Mouse (Mus musculus): Measurements from ENCODE around the gene Slc29a1. TPM values are rescaled to one million over a fixed set of nuclear protein-coding genes. Genes with fewer than 3 reads are reported as not detected.

Gene Slc29a1
- polyA plus RNA-seq, 1 experiment from 2014 or later, result 49.4 TPM

DNA sequence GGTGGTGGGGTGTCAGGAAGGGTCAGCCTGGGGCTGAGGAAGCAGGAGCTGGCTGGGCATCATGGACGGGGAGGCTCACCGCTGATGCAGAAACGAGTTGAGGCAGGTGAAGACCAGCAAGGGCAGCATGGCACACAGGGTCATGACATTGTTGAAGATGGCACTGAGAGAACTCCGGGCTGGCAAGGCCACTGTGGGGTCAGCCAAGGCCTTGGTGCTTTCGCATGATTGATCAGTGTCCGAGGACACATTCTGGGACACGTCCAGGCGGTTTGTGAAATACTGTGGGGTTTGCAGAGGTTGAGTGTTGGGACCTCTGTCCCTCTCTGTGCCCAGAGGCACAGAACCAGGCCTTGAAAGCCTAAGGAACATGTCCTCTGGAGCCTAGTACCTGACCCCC, 9.6 kb downstream of the Slc29a1 start:
- peaks cover 12% of the 10 kb centered on the region; the same call in 1 of the 2 replicates for H3K4me1 ChIP-seq (replicated peaks; ENCODE audit: control insufficient read depth, insufficient read depth)
- peaks cover 6% of the 10 kb centered on the region for H3K36me3 ChIP-seq (ENCODE audit: control insufficient read depth, insufficient read depth, low read length)
- H3K27me3 ChIP-seq (ENCODE audit: control insufficient read depth, insufficient read depth, low read length), result no peaks in the 10 kb centered on the region
- H3K9me3 ChIP-seq (ENCODE audit: control insufficient read depth, low read length), result no peaks in the 10 kb centered on the region
- H3K27ac ChIP-seq (replicated peaks), result no peak overlapping the region
- TF ChIP-seq EP300 (optimal IDR thresholded peaks at IDR 0.05) (no peak), CTCF (IDR thresholded peaks at IDR 0.05; ENCODE audit: low read depth) (no peak)
- DNase-seq (ENCODE audit: low spot score) (no peak), ATAC-seq (ENCODE audit: low FRiP score, low TSS enrichment) (no peak)
- H3K4me3 ChIP-seq (ENCODE audit: low read depth, low read length), result no peak overlapping the region
- no peak overlapping the region for H3K4me2 ChIP-seq (replicated peaks; ENCODE audit: low read depth)
- no peak overlapping the region for H3K9ac ChIP-seq (ENCODE audit: low read length)
- 89% methylated on average over 8 of the region's 8 CpGs for WGBS

DNA sequence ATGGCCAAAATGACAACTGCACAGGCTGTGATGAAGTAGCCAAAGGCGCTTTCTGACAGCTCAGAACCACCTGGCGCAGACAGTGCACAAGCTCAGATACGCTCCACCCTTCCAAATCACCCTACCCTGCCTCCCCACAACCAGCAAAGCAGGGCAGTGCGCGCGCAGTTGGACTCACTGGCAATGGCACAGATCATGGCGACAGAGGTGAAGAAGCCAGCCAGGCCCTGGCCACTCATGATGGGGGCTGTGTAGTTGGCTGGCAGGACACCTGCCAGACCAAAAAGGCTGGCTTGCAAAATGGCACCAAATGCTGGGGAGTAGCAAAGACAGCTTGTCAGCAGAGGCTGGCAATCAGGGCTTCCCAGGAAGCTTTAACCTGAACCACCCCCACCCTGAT, 10.2 kb downstream of the Slc29a1 start:
- Histone ChIP-seq H3K27me3 (ENCODE audit: control insufficient read depth, insufficient read depth, low read length) (no peaks in the 10 kb centered on the region), H3K9ac (ENCODE audit: low read length) (no peak overlapping the region), H3K9me3 (ENCODE audit: control insufficient read depth, low read length) (no peaks in the 10 kb centered on the region), H3K4me1 (replicated peaks; ENCODE audit: control insufficient read depth, insufficient read depth) (peaks cover 14% of the 10 kb centered on the region; the same call in 1 of the 2 replicates), H3K36me3 (ENCODE audit: control insufficient read depth, insufficient read depth, low read length) (peaks cover 6% of the 10 kb centered on the region), H3K27ac (replicated peaks) (no peak overlapping the region), H3K4me3 (ENCODE audit: low read depth, low read length) (no peak overlapping the region), H3K4me2 (replicated peaks; ENCODE audit: low read depth) (no peak overlapping the region)
- DNase-seq (ENCODE audit: low spot score) (no peak), ATAC-seq (ENCODE audit: low FRiP score, low TSS enrichment) (no peak)
- 97% methylated on average over 7 of the region's 7 CpGs for WGBS
- TF ChIP-seq EP300 (optimal IDR thresholded peaks at IDR 0.05), result no peak
- TF ChIP-seq CTCF (IDR thresholded peaks at IDR 0.05; ENCODE audit: low read depth), result no peak

GRCm38 (mm10) chr17:45588370-45588769, 11.0 kb downstream of the Slc29a1 start:
- peaks cover 6% of the 10 kb centered on the region for H3K36me3 ChIP-seq (ENCODE audit: control insufficient read depth, insufficient read depth, low read length)
- ATAC-seq (ENCODE audit: low FRiP score, low TSS enrichment) (no peak), DNase-seq (ENCODE audit: low spot score) (no peak)
- 88% methylated on average over 7 of the region's 7 CpGs for WGBS
- H3K4me3 ChIP-seq (ENCODE audit: low read depth, low read length), result no peak overlapping the region
- no peak overlapping the region for H3K27ac ChIP-seq (replicated peaks)
- peaks cover 10% of the 10 kb centered on the region; the same call in 1 of the 2 replicates for H3K4me1 ChIP-seq (replicated peaks; ENCODE audit: control insufficient read depth, insufficient read depth)
- H3K9me3 ChIP-seq (ENCODE audit: control insufficient read depth, low read length), result no peaks in the 10 kb centered on the region
- no peak overlapping the region for H3K4me2 ChIP-seq (replicated peaks; ENCODE audit: low read depth)
- no peaks in the 10 kb centered on the region for H3K27me3 ChIP-seq (ENCODE audit: control insufficient read depth, insufficient read depth, low read length)
- H3K9ac ChIP-seq (ENCODE audit: low read length), result no peak overlapping the region
- TF ChIP-seq CTCF (IDR thresholded peaks at IDR 0.05; ENCODE audit: low read depth) (no peak), EP300 (optimal IDR thresholded peaks at IDR 0.05) (no peak)

DNA sequence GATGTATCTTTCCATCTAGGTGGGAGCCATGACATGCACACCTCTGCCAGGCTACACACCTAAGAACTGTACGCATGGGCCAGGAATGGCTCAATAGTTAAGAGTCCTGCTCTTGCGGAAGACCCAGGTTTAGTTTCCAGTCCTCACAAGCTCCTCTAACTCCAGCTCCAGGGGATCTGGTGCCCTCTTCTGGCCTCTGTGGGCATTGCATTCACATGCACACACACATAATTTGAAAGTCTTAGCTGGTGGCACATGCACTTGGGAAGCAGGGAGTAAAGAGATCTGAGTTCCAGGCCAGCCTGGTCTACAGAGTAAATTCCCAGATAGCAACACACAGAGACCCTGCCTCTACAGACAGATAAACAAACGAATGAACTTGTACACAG, 13.0 kb downstream of the Slc29a1 start:
- WGBS, result 98% methylated on average over 3 of the region's 3 CpGs
- peak; percentile 63 for TF ChIP-seq CTCF (IDR thresholded peaks at IDR 0.05; ENCODE audit: low read depth)
- TF ChIP-seq EP300 (optimal IDR thresholded peaks at IDR 0.05), result no peak
- Histone ChIP-seq H3K4me3 (ENCODE audit: low read depth, low read length) (no peak overlapping the region), H3K9me3 (ENCODE audit: control insufficient read depth, low read length) (no peaks in the 10 kb centered on the region), H3K27me3 (ENCODE audit: control insufficient read depth, insufficient read depth, low read length) (no peaks in the 10 kb centered on the region), H3K4me2 (replicated peaks; ENCODE audit: low read depth) (no peak overlapping the region), H3K4me1 (replicated peaks; ENCODE audit: control insufficient read depth, insufficient read depth) (0 out of 2 replicates have a peak, but pooled peaks cover 5% of the 10 kb centered on the region), H3K27ac (replicated peaks) (peak overlapping the region; percentile 89; the same call in 1 of the 2 replicates), H3K36me3 (ENCODE audit: control insufficient read depth, insufficient read depth, low read length) (peaks cover 6% of the 10 kb centered on the region), H3K9ac (ENCODE audit: low read length) (no peak overlapping the region)
- no peak for ATAC-seq (ENCODE audit: low FRiP score, low TSS enrichment)
- DNase-seq (ENCODE audit: low spot score), result no peak

DNA sequence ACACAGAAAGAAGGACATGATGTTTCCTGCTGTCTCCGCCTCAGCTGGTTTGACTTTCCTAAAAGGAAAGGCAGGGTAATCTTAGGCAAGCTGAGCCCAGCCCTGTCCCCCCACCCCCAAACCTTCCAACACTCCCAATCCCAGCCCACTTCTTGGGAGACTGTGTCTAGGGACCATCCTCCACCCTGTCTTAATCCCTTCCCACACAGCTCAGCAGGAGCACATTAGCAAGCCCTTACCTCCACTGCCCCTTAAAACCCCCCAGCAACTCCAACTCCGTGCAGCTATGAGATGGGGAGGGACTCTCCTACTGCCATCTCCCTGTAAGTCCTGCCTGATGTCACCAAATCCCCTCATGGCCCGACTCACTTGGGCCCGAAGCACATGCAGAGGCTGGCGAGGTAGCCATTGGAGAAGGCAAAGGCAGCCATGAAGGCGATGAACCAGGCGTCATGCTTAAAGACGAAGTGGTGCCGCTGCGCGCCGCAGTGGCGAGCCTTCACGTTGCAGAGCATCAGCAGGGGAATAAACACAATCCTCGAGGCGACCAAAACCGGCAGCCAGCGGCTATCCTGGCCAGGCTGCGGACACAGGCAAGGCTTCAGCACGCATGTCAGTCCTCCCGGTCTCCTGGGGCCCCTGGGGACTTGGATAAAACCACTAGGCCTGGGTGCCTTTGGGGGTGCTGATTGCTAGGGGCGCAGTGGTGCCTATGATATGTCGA, 13.5 kb downstream of the Slc29a1 start:
- DNase-seq (ENCODE audit: low spot score) (no peak), ATAC-seq (ENCODE audit: low FRiP score, low TSS enrichment) (no peak)
- Histone ChIP-seq H3K36me3 (ENCODE audit: control insufficient read depth, insufficient read depth, low read length) (peaks cover 6% of the 10 kb centered on the region), H3K4me3 (ENCODE audit: low read depth, low read length) (no peak overlapping the region), H3K9me3 (ENCODE audit: control insufficient read depth, low read length) (no peaks in the 10 kb centered on the region), H3K4me2 (replicated peaks; ENCODE audit: low read depth) (no peak overlapping the region), H3K4me1 (replicated peaks; ENCODE audit: control insufficient read depth, insufficient read depth) (0 out of 2 replicates have a peak, but pooled peaks cover 5% of the 10 kb centered on the region), H3K27ac (replicated peaks) (peak overlapping the region; percentile 89), H3K27me3 (ENCODE audit: control insufficient read depth, insufficient read depth, low read length) (no peaks in the 10 kb centered on the region), H3K9ac (ENCODE audit: low read length) (0 out of 2 replicates have a peak overlapping the region, but pooled peaks have one; percentile 9)
- TF ChIP-seq EP300 (optimal IDR thresholded peaks at IDR 0.05) (no peak), CTCF (IDR thresholded peaks at IDR 0.05; ENCODE audit: low read depth) (no peak)
- WGBS, result 75% methylated on average over 23 of the region's 23 CpGs

All from stomach, postnatal 0 days (tissue).